Mouse (Mus musculus) layer of hippocampus, postnatal 10 days (tissue): Measurements from ENCODE around the gene Ube2g2. TPM values are rescaled to one million over a fixed set of nuclear protein-coding genes. Genes with fewer than 3 reads are reported as not detected.

Source experiments
- DNase-seq, 2 experiments: peaks; one replicate each; pipeline ENCODE4 v3.0.0; 2021; ENCODE audit warnings: low spot score in 2 of 2
- long read RNA-seq: library from polyadenylated mRNA; stranded (forward); transcript quantifications from one replicate; pipeline ENCODE4 v2.0.0, GENCODE M21; 2023
- total RNA-seq, 2 experiments: library from RNA; stranded (reverse); gene quantifications; 2 replicates each; pipeline ENCODE4 v1.2.3; 2021

Ube2g2 gene
- 10 to 100 TPM; 46.6 to 54.3 TPM for total RNA-seq
- long read RNA-seq, transcript Ube2g2-204 (6 exons, 2,031 nt): major isoform, 68 of 92 reads
- long read RNA-seq, partial matches to known transcripts: 1 of 92 reads
- long read RNA-seq, other reads (novel, unspliced or antisense): 21 of 92 reads

DNA sequence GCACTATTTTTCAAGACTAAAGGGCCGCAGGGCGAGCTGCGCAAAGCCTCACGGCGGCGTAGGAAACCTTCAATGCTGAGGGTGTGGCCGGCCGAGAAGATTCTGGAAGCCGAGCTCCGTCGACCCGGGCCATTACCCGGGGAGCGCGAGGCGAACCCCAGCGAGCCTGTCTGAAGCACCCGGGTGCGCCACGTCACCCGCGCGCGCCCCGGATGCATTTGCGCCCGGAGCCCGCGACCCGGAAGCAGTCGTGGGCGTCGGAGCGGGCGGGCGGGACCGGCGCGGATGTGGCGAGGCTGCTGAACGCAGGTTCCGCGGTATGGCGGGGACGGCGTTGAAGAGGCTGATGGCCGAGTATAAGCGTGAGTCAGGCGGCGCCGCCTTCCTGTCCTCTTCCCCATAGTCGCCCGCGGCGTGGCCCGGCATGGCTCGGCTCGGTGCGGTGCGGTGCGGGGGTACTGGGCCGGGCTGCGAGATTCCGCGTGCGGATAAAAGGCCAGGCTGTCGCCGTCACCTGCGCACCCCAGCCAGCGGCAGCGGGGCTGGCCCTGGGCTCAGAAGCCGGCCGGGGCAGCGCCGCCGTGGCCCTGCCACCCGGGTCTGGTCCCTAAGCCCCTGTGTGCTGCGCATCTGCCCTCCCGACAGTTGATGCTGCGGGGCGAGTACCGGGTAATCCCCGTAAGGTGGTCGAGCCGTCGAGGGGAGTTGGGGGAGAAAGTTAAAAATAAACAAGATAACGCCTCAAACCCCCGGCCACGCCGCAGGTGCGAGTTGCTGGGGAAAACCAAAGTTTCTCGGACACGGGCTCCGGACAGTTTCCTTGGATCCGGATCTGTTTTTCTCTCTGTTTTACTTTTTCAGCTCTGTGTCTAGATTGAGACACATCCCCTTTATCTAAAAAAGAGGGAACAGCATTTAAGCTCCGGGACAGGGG, at the start of gene Ube2g2:
Gene Ube2g2 (plus strand): TSS at position 221 of the 934 bp plus-strand sequence.
- DNase-seq: peak; percentile 92 to 96

GRCm38 (mm10) chr10:77573162-77573561, 48.9 kb upstream of the Ube2g2 start:
- DNase-seq: no peak

DNA sequence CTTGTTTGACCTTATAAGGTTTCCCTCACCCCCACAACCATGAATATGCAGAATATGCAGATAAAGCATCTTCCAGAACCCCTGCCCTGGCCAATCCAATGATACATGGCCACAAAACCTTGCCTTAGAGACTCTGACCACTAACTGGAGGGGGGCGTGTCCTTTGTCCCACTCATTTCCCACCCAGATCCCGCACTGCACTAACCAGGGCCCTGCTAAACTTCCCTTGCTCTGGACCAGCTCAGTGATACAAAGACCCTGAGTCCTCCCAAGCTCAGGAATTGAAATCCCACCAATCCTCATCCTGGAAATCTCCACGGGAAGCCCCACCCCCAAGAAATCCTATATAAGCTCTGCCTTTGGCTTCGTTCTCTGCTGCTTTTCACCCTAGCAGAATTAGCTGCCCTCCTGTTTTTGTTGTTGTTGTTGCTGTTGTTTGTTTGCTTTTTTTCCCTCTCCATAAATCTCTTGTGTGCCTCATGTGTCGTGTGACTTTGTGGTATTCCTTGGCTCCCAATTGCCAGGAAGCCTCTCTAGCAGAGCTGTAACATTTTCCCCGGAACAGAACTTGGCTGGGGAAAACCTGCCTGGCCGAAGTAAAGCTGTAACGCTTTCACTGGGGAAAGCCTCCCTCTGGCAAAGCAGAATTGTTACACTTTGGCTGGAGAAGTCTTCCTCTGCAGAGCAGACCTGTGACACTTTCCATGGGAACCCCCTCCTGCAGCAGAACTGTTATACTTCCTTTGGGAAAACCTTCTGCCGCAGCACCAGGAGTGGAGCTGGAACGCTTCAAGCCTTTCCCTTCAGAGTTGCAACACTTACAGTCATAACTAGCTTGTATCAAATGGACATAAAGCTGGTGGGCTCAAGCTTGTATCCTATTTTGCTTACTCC, 41.8 kb upstream of the Ube2g2 start:
- no peak for DNase-seq

DNA sequence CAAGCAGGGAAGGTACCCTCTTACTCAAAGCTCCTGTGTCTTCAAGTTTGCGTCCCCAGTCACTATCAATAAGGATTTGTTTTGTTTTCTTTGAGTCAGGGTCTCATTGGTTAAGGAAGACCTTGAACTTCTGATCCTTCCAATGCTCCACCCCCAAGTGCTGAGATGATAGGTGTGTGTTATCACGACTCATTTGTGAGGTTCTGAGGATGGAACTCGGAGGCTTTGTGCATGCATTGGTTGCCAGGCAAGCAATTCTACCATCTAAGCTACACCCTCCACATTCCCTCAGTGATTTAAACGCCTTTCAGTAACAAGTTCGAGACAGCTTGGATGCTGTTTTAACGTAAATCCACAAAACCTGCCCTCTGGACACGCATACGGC, 41.1 kb upstream of the Ube2g2 start:
- DNase-seq: no peak

DNA sequence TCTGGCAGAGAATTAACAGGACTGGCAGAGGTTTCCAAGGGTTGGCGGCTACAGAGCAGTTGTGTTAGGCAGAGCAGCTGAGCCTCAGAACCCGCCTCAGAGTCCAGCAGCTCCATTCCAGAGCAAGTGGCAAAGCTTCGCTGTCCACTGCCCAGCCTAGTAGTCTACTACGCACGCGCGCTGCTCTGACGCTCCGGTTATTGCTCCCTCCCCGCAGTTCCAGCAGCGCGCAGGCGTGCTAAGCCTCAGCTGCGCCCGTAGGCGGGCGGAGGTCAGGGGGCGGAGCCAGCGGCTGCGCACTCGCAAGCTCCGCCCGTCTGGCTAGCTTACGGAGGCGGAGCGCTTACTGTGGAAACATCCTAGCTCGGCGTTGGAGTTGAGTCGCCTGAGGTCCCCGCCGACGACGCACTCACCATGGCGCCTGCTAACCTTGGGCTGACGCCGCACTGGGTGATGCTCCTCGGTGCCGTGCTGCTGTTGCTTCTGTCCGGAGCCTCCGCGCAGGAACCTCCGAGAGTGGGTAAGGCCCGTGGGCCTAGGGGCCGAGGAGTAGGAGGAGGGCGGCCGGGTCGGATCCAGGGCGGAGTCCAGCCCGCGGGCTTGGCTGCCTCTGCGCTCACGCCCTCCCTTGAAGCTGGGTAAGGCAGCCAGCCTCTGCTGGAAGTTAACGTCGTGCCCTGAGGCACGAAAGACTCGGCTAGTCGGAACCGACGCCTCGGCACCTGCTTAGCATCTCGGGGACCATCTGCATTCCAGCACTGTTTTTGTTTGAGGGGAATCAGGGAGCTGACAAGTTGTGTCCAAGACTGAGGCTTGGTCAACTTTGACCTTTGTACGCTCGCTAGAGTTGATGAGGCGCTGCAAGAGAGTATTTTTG, 40.4 kb upstream of the Ube2g2 start, which contains the start of gene Pttg1ip:
Gene Pttg1ip (plus strand): TSS at position 313 of the 877 bp plus-strand sequence.
- DNase-seq: peak; percentile 91 to 95

DNA sequence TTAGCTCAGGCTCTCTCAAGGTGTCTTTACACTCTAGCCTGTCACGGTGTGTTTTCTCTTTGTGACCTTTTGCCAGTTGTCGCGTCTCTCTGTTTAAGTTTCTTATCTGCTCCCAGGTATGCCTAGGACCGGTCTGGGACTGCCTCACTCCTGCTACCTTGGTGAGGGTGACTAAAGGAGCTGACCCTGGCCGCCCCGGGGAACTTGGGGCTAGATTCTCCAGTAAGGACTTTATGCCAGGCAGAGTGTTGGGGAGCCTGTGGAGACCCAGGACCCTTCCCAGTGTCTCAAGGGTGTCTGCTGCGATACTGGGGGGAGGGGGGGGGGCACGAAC, 39.8 kb upstream of the Ube2g2 start:
- no peak for DNase-seq

- DNase-seq: no peak
Measured at GRCm38 (mm10) chr10:77583795-77584422, 38.2 kb upstream of the Ube2g2 start.

DNA sequence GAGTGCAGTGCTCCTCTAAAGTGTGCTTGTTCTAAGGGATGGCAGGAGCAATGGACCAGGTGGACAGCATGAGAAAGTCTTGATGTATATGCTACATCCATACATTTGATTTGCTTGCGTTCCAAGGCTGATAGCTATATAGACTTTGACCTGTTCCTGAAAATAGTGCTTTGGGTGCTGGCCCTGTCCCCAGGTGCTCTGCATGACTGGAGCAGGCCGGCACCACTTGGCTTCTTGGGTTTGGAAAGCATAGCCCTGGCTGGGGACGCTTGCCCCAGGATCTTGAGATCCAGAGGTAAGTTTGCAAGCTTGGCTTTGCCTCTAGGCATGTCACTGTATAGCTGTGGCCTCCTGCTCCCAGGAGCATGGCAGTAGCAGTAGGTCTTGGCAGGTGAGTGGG, 35.4 kb upstream of the Ube2g2 start:
- DNase-seq: no peak

- DNase-seq: no peak
Measured at GRCm38 (mm10) chr10:77587091-77587775, 34.8 kb upstream of the Ube2g2 start.

- no peak for DNase-seq
Measured at GRCm38 (mm10) chr10:77588036-77588435, 34.0 kb upstream of the Ube2g2 start.

DNA sequence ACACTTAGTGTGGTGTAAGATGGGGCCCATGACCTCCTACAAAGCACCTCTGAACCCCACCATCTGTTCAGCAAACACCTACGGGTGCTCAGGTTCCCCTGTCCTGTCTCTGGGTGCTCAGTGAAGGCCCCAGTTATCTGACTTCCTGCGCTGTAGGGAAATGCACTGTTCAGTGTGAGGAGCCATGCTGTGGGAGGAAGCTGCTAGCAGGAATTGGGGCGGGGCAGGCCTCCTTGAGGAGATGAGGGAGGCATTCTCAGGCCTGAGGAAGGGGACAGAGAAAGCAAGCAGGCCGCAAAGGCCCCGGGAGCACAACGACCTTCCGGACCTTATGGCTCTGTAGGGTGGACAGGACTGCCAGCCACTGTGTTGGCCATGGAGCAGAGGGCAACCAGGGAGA, 33.0 kb upstream of the Ube2g2 start:
- DNase-seq: no peak

DNA sequence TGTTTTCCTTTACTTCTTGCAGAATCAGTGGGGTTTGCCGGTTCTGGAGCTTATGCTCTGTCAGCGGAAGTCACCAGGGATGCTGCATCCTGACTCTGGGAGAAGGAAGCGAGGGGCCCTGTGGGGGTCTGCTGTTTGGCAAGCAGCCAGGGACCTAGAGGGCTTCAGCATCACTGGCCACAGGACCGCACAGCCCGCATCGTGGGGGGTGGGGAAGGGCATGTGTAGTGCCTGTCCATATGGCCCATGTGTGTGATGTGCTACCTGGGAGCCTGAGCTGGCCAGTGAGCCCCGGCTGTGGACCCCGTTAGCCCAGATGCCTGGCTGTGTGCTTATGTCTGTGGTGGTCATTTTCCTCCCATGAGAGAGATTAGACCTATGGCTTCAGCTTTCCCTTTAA, 32.3 kb upstream of the Ube2g2 start:
- DNase-seq: no peak

- DNase-seq: peak; percentile 38 to 49
Measured at GRCm38 (mm10) chr10:77590812-77591211, 31.3 kb upstream of the Ube2g2 start.

GRCm38 (mm10) chr10:77591546-77591945, 30.5 kb upstream of the Ube2g2 start:
- DNase-seq: no peak

DNA sequence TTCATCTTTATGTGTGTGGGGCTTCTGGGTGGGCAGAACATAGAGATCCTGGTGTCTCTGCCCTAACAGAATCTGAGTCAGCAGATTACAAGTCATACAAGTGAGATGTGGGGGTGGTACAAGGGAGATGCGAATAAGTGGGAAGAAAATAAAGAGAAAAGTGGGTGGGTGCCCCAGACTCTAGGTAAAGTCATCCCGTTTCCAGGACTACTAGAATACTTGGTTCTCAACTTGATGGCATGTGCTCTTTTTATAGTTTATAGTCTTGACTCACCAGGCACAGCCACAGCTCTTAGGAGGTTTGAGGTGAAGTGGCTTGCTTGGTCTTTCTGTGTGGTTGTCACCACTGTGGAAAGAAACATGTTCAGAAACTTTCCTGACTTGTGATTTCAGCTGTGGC, 26.0 kb upstream of the Ube2g2 start:
- no peak for DNase-seq

DNA sequence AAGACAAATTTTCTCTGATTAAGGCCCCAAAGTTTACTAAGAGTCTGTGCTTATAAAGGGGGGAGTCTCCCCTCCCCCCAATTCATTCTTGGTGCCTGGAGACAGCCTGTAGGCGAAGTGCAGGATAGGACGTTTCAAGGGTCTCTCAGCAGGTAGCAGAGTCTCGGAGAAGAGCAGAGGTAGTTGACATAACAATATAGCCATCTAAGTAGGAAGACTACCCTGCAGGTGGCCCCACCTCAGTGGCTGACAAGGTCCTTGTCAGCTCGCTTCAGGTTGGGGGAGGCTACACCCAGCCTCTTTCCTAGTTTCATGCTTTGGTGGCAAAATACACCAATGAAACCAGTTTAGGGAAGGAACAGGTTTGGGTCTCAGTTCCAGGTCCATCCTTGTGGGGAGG, 19.1 kb upstream of the Ube2g2 start:
- no peak for DNase-seq

- no peak for DNase-seq
Measured at GRCm38 (mm10) chr10:77604111-77604510, 18.0 kb upstream of the Ube2g2 start.

- DNase-seq: no peak
Measured at GRCm38 (mm10) chr10:77604958-77605357, 17.1 kb upstream of the Ube2g2 start.

- DNase-seq: no peak
Measured at GRCm38 (mm10) chr10:77605368-77605767, 16.7 kb upstream of the Ube2g2 start.
